Mouse (Mus musculus) limb, embryonic 14.5 days (tissue): ENCODE measurements around the gene Atp11c. TPM values are rescaled to one million over a fixed set of nuclear protein-coding genes. Genes with fewer than 3 reads are reported as not detected.

ENCODE experiments used
- ATAC-seq: fragments of 200-750 bp; cut with Nextera tagmentation; 2 replicates; pipeline ENCODE4 v1.8.0; 2017; ENCODE audit warnings: low read depth, moderate number of reproducible peaks, moderate TSS enrichment; ENCODE audit not compliant: low FRiP score
- DNase-seq: peaks from one replicate; pipeline ENCODE4 v3.0.0-alpha.2; 2015; ENCODE audit warnings: low spot score
- H3K27ac ChIP-seq: fragments of 300-500 bp; sonication (generic); replicated peaks from 2 replicates; pipeline ENCODE4 v1.5.1; 2014; ENCODE audit warnings: low read depth, mild to moderate bottlenecking, low read length, moderate library complexity, mixed read lengths
- H3K27me3 ChIP-seq: fragments of 300-500 bp; sonication (generic); 2 replicates; pipeline ENCODE4 v1.6.1; 2014; ENCODE audit warnings: low read length, mixed read lengths; ENCODE audit not compliant: control insufficient read depth, insufficient read depth
- H3K36me3 ChIP-seq: fragments of 300-500 bp; sonication (generic); 2 replicates; pipeline ENCODE4 v1.6.1; 2014; ENCODE audit warnings: mild to moderate bottlenecking, low read length, moderate library complexity, mixed read lengths; ENCODE audit not compliant: control insufficient read depth, insufficient read depth
- H3K4me1 ChIP-seq: fragments of 300-500 bp; sonication (generic); 2 replicates; pipeline ENCODE4 v1.6.1; 2014; ENCODE audit warnings: antibody characterized with exemption, low read length, mixed read lengths; ENCODE audit not compliant: control insufficient read depth, insufficient read depth
- H3K4me2 ChIP-seq: fragments of 300-500 bp; sonication (generic); replicated peaks from 2 replicates; pipeline ENCODE4 v1.6.1; 2014; ENCODE audit warnings: low read depth, mild to moderate bottlenecking, low read length, moderate library complexity; ENCODE audit not compliant: severe bottlenecking
- H3K4me3 ChIP-seq: fragments of 300-500 bp; sonication (generic); replicated peaks from 2 replicates; pipeline ENCODE4 v1.5.1; 2014; ENCODE audit warnings: low read length
- H3K9ac ChIP-seq: fragments of 300-500 bp; sonication (generic); 2 replicates; pipeline ENCODE4 v1.6.1; 2014; ENCODE audit warnings: mild to moderate bottlenecking, low read depth, low read length, moderate library complexity; ENCODE audit not compliant: severe bottlenecking
- H3K9me3 ChIP-seq: fragments of 300-500 bp; sonication (generic); 2 replicates; pipeline ENCODE4 v1.6.1; 2016; ENCODE audit warnings: low read length; ENCODE audit not compliant: control insufficient read depth
- POLR2A ChIP-seq: fragments of 200-500 bp; IDR thresholded peaks from 2 replicates; pipeline ENCODE4 v1.8.0; 2012; ENCODE audit warnings: inconsistent platforms, mild to moderate bottlenecking, moderate library complexity, borderline replicate concordance; ENCODE audit not compliant: insufficient read depth, insufficient read length; ENCODE audit errors: extremely low read depth
- WGBS: fragments of 180-500 bp; shearing (Covaris S2); extraction: QIAGEN DNeasy Blood & Tissue Kit; methylation state at CpG from one replicate; pipeline ENCODE4 v1.1.7; 2014; 5-methylcytosine and 5-hydroxymethylcytosine counted together
- polyA plus RNA-seq, 2 experiments: library from polyadenylated mRNA; depleted of rRNA in 1 of 2; stranded (reverse) in 1 of 2; unstranded in 1 of 2; fragments of >200 nt; fragmentation: Nextera tagmentation in 1 of 2; extraction: Ambion mirVana in 1 of 2; gene quantifications; 2 replicates each; pipeline versions ENCODE4 v1.2.1 to v1.2.3; 2012 to 2014

Gene Atp11c
- polyA plus RNA-seq, 2 experiments, result 8.7 to 10.6 TPM

DNA sequence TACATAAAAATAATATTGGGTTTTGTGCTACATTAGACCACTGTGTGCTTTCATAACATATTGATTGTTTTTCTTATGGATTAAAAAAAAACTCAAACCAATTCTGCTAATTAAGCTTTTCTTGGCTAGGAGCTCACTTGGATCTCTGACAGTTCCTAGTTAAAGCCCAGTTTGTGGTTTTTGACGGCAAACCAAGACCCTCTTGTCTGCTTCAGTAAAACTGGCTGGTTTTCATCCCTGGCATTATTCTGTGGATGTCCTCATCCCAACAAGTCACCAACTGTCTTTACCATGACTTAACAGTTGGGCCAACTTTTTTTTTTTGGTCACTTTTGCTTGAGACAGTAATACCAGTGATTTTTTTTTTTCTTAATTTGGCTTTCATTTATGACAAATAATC is 49.6 kb downstream of the Atp11c start:
- H3K9ac ChIP-seq, result no peak overlapping the region
- no peaks in the 10 kb centered on the region for H3K4me1 ChIP-seq
- 36% methylated on average over 1 of the region's 1 CpGs for WGBS
- TF ChIP-seq POLR2A, result no peak
- DNase-seq (no peak), ATAC-seq (no peak)
- no peaks in the 10 kb centered on the region for H3K36me3 ChIP-seq
- no peaks in the 10 kb centered on the region; the same call in 1 of the 2 replicates for H3K27me3 ChIP-seq
- no peak overlapping the region for H3K4me3 ChIP-seq
- H3K4me2 ChIP-seq, result no peak overlapping the region
- no peak overlapping the region for H3K27ac ChIP-seq
- H3K9me3 ChIP-seq, result no peaks in the 10 kb centered on the region

GRCm38 (mm10) chrX:60539149-60539548 is 53.3 kb downstream of the Atp11c start, which contains the start of gene Gm7073:
Gm7073 (minus strand) TSS chrX:60539249.
- ATAC-seq (no peak), DNase-seq (no peak)
- Histone ChIP-seq H3K4me1 (no peaks in the 10 kb centered on the region), H3K36me3 (no peaks in the 10 kb centered on the region), H3K4me3 (no peak within 1 kb of the TSS), H3K9me3 (no peaks in the 10 kb centered on the region), H3K27ac (no peak within 1 kb of the TSS), H3K27me3 (no peaks in the 10 kb centered on the region; the same call in 1 of the 2 replicates), H3K4me2 (no peak within 1 kb of the TSS), H3K9ac (no peak within 1 kb of the TSS)
- no peak for TF ChIP-seq POLR2A

DNA sequence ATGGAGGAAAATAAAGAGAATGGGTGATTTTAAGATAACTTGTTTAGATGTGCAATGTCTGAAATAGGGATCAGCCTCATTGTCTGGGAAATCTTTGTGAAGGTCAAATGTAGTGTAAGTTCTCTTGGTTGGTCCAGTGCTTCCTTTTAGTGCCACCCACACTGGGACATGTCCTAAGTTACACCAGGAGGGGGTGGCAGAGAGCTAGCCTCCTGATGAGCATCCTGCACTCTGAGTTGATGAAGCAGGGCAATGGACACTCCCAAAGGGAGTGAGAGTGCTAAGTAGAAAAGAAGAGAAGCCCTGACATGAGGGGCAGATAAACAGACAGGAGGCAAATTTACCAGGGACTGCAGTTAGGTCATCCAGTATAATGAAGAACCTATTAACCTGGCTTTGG is 88.5 kb downstream of the Atp11c start:
- Histone ChIP-seq H3K9ac (no peak overlapping the region), H3K4me2 (no peak overlapping the region), H3K36me3 (no peaks in the 10 kb centered on the region), H3K27me3 (no peaks in the 10 kb centered on the region), H3K27ac (no peak overlapping the region), H3K4me3 (no peak overlapping the region), H3K9me3 (no peaks in the 10 kb centered on the region), H3K4me1 (no peaks in the 10 kb centered on the region)
- ATAC-seq, result no peak
- TF ChIP-seq POLR2A, result no peak
- DNase-seq, result no peak

DNA sequence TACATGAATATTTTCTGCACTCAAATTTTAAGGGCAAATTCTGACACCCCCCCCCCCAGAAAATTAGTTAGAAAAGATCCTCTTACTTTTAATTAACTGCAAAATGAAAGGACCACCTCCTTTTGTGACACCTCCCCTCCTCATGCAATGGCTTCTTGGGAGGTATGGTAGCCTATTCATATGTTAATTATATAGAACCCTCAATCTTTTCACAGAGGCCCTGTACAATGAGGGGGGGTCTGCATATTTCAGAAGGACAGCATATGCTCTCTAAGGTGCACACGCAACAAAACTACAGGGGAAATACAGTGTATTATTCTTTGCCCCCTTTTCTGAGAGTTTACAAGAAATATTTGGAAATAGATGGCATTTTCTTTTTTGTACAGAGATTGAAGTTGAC is 94.7 kb downstream of the Atp11c start:
- Histone ChIP-seq H3K4me1 (no peaks in the 10 kb centered on the region), H3K4me2 (no peak overlapping the region), H3K4me3 (no peak overlapping the region), H3K27ac (no peak overlapping the region), H3K9me3 (no peaks in the 10 kb centered on the region), H3K36me3 (no peaks in the 10 kb centered on the region), H3K9ac (no peak overlapping the region), H3K27me3 (no peaks in the 10 kb centered on the region)
- DNase-seq, result no peak
- no peak for TF ChIP-seq POLR2A
- no peak for ATAC-seq
- 73% methylated on average over 1 of the region's 1 CpGs for WGBS

DNA sequence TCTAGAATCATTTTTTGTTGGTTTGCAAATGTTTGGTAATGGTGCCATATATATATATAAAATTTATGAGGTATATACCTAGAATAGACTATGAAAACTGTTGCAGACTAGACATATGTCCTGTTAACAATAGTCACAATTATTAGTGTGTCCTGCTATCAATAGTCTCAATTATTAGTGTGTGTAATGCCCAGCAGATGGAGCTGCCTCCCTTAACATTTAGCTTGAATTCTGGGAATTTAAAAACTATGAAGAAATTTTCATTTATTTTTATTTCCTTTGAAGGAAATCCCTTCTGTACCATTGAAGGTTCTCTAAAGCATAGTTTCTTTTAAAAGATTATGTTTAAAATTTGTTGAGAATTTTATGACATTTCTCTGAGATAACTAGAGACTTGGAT is 97.2 kb downstream of the Atp11c start:
- Histone ChIP-seq H3K4me1 (no peaks in the 10 kb centered on the region), H3K9me3 (no peaks in the 10 kb centered on the region), H3K27ac (no peak overlapping the region), H3K4me3 (no peak overlapping the region), H3K27me3 (no peaks in the 10 kb centered on the region), H3K4me2 (no peak overlapping the region), H3K9ac (no peak overlapping the region), H3K36me3 (no peaks in the 10 kb centered on the region)
- TF ChIP-seq POLR2A, result no peak
- DNase-seq, result no peak
- no peak for ATAC-seq

GRCm38 (mm10) chrX:60463786-60464185 is 128.7 kb downstream of the Atp11c start:
- Histone ChIP-seq H3K9ac (no peak overlapping the region), H3K9me3 (no peaks in the 10 kb centered on the region), H3K27me3 (no peaks in the 10 kb centered on the region), H3K4me2 (no peak overlapping the region), H3K4me3 (no peak overlapping the region), H3K36me3 (no peaks in the 10 kb centered on the region), H3K4me1 (no peaks in the 10 kb centered on the region), H3K27ac (no peak overlapping the region)
- 8% methylated on average over 2 of the region's 2 CpGs for WGBS
- ATAC-seq (no peak), DNase-seq (no peak)
- no peak for TF ChIP-seq POLR2A
